Mouse (Mus musculus) forebrain, embryonic 16.5 days (tissue): ENCODE results near the gene Map3k5. TPM values are rescaled to one million over a fixed set of nuclear protein-coding genes. Genes with fewer than 3 reads are reported as not detected.
A peak's percentile ranks its signal among the peaks of the same experiment; 100 is the strongest.

ENCODE experiments used
- ATAC-seq: fragments of 200-750 bp; cut with Nextera tagmentation; 2 replicates; pipeline ENCODE4 v1.8.0; 2017; ENCODE audit warnings: mild to moderate bottlenecking, moderate library complexity
- H3K27ac ChIP-seq: fragments of 300-500 bp; sonication (generic); 2 replicates; pipeline ENCODE4 v1.5.1; 2014; ENCODE audit warnings: low read length, control low read depth
- H3K27me3 ChIP-seq: fragments of 300-500 bp; sonication (generic); replicated peaks from 2 replicates; pipeline ENCODE4 v1.6.1; 2014; ENCODE audit warnings: low read length; ENCODE audit not compliant: control insufficient read depth, insufficient read depth
- H3K36me3 ChIP-seq: fragments of 300-500 bp; sonication (generic); 2 replicates; pipeline ENCODE4 v1.6.1; 2014; ENCODE audit not compliant: control insufficient read depth, insufficient read depth
- H3K4me1 ChIP-seq: fragments of 300-500 bp; sonication (generic); replicated peaks from 2 replicates; pipeline ENCODE4 v1.6.1; 2014; ENCODE audit warnings: low read length; ENCODE audit not compliant: control insufficient read depth, insufficient read depth
- H3K4me2 ChIP-seq: fragments of 300-500 bp; sonication (generic); 2 replicates; pipeline ENCODE4 v1.6.1; 2014; ENCODE audit warnings: mild to moderate bottlenecking, low read length, control low read depth
- H3K4me3 ChIP-seq: fragments of 300-500 bp; sonication (generic); replicated peaks from 2 replicates; pipeline ENCODE4 v1.5.1; 2014; ENCODE audit warnings: mild to moderate bottlenecking, low read length, control low read depth
- H3K9ac ChIP-seq: fragments of 300-500 bp; sonication (generic); replicated peaks from 2 replicates; pipeline ENCODE4 v1.6.1; 2014; ENCODE audit warnings: low read depth, low read length, control low read depth
- H3K9me3 ChIP-seq: fragments of 300-500 bp; sonication (generic); 2 replicates; pipeline ENCODE4 v1.6.1; 2016; ENCODE audit warnings: low read length; ENCODE audit not compliant: control insufficient read depth
- WGBS: fragments of 180-500 bp; shearing (Covaris S2); extraction: QIAGEN DNeasy Blood & Tissue Kit; methylation state at CpG from one replicate; pipeline ENCODE4 v1.1.7; 2014; 5-methylcytosine and 5-hydroxymethylcytosine counted together
- polyA plus RNA-seq: library from polyadenylated mRNA; unstranded; fragments of >200 nt; fragmentation: Nextera tagmentation; extraction: Ambion mirVana; gene quantifications from 2 replicates; pipeline ENCODE4 v1.2.1, GENCODE M21; 2015

Map3k5 gene
- polyA plus RNA-seq, 1 experiment from 2014 or later = 0.84 TPM

GRCm38 (mm10) chr10:20171756-20172155 is 237.5 kb downstream of the Map3k5 start:
- Histone ChIP-seq H3K36me3 (no peaks in the 10 kb centered on the region), H3K4me3 (no peak overlapping the region), H3K9me3 (no peaks in the 10 kb centered on the region), H3K27ac (no peak overlapping the region), H3K27me3 (no peaks in the 10 kb centered on the region), H3K9ac (no peak overlapping the region), H3K4me2 (no peak overlapping the region), H3K4me1 (peaks cover 14% of the 10 kb centered on the region)
- ATAC-seq = no peak
- WGBS = 51% methylated on average over 4 of the region's 4 CpGs

- H3K27me3 ChIP-seq = no peaks in the 10 kb centered on the region
- ATAC-seq = no peak
- H3K27ac ChIP-seq = no peak overlapping the region
- no peak overlapping the region for H3K4me3 ChIP-seq
- peaks cover 14% of the 10 kb centered on the region for H3K4me1 ChIP-seq
- H3K9ac ChIP-seq = no peak overlapping the region
- H3K36me3 ChIP-seq = no peaks in the 10 kb centered on the region
- H3K4me2 ChIP-seq = no peak overlapping the region
- H3K9me3 ChIP-seq = no peaks in the 10 kb centered on the region
- 81% methylated on average over 4 of the region's 4 CpGs for WGBS
Observed at GRCm38 (mm10) chr10:20173733-20174132, 239.5 kb downstream of the Map3k5 start.

DNA sequence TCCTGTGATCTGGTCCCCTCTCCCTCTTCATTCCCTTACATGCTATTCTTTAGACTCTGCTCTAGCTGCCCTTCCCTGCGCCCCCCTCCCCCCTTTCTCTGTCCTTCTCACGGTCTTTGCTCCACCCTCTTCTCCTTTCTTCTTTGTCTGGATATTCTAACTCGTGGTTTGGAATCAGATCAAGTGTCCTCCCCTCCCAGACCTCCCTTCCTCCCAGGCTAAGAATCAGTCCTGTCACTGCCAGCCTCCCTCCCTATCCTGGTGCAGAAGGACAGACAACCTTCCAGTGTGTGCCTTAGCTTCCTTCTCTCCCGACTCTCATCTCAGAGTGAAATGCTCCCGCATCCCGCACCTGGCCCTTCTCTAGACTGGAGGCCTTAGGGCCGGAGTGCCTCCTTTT is 241.8 kb downstream of the Map3k5 start:
- Histone ChIP-seq H3K9me3 (no peaks in the 10 kb centered on the region), H3K4me1 (peaks cover 2% of the 10 kb centered on the region), H3K9ac (no peak overlapping the region), H3K36me3 (no peaks in the 10 kb centered on the region), H3K27ac (no peak overlapping the region), H3K27me3 (no peaks in the 10 kb centered on the region), H3K4me2 (no peak overlapping the region), H3K4me3 (no peak overlapping the region)
- ATAC-seq = no peak
- 60% methylated on average over 7 of the region's 7 CpGs for WGBS

DNA sequence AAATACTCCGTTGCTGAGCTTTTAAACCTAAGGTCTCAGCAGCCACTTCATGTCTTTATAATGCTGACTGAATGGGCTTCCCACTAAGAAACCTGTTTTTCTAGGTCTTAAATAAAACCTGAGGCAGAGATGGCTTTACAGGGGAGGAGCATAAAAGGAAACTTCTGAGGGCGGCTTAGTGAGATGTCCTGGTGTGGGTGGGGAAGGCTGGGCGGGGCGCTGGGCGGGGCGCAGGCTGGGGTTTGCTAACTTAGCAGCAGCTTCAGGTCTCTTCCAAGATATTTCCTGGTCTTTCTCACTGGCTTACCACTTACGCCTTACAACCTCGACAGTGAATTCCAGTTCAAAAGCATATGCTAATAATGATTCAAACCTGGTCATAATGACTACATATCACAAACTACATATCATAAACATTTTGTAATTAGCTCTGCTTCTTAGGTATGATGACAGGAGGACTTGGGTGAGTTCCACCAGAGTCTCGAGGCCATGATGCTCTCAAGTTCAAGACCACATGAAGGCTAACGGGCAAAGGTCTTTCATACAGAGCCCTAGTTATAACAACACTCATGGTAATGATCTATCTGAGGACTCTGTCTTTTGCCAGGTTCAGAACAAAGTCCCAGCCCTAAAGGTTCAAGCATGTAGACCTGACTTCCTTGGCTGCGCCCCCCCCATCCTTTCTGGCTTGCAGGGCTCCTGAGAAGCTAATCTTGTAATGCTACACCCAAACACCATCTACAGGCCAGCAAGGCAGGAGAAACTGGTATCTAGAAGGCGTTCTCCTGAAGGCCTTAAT is 244.7 kb downstream of the Map3k5 start:
- Histone ChIP-seq H3K27ac (no peak overlapping the region), H3K9me3 (no peaks in the 10 kb centered on the region), H3K27me3 (no peaks in the 10 kb centered on the region), H3K4me1 (peaks cover 3% of the 10 kb centered on the region; the same call in 1 of the 2 replicates), H3K4me2 (no peak overlapping the region), H3K9ac (no peak overlapping the region), H3K4me3 (no peak overlapping the region), H3K36me3 (no peaks in the 10 kb centered on the region)
- 49% methylated on average over 12 of the region's 12 CpGs for WGBS
- no peak for ATAC-seq

DNA sequence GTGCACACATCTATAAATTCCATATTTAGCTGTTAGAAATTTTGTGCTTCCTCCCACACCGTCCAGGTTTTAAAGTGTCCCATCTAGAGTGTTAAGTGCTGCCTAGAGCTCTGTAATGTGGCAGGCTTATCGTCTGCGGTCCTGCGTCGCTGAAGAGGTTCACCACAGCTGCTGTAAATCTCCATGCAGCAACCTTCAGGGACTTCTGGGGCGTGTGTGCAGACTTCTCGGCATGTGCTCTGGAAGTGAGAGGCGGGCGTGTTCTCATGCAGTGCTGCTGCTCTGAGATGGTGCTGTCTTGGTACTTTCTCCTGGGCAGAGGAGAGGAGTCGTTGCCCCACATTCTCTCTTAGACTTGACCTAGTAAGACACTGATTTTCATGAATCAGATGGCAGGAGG is 246.9 kb downstream of the Map3k5 start:
- Histone ChIP-seq H3K4me3 (no peak overlapping the region), H3K4me2 (no peak overlapping the region), H3K36me3 (no peaks in the 10 kb centered on the region), H3K4me1 (peaks cover 3% of the 10 kb centered on the region; the same call in 1 of the 2 replicates), H3K27ac (no peak overlapping the region), H3K9me3 (no peaks in the 10 kb centered on the region), H3K9ac (no peak overlapping the region), H3K27me3 (no peaks in the 10 kb centered on the region)
- WGBS = 62% methylated on average over 10 of the region's 10 CpGs
- no peak for ATAC-seq

DNA sequence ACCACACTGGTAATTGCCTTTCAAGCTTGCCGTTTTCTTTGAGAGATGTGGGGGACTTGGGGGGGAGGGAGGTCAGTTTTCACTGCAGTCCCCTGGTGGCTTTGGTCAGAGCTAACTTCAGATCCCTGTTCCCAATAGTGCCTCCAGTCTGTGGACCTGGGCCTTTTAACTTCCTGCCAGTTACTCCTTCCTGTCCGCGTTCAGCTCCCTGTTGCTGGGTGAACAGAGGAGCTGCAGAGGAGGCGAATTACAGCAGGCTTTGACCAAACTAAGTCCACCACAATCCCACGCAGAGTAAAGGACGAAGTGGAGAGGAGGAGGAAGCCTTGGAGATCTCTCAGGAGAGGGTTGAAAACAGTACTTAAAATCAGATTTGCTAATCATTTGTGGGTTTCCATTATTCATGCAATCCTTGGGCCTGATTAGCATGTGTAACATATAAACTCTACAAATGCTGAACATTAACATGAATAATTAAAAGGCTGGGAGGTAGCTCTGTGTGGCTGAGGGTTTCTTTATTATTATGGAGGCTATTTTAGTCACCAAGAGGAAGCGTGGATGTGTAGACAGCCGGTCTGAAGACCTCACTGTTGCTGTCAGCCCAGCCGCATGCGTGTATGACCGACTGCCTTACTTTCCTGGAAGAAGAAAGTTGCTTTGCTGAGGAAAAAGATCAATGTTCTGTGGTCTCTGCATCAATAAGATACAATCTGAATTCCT is 247.6 kb downstream of the Map3k5 start:
- no peaks in the 10 kb centered on the region for H3K36me3 ChIP-seq
- no peak overlapping the region for H3K27ac ChIP-seq
- 37% methylated on average over 11 of the region's 11 CpGs for WGBS
- 0 out of 2 replicates have a peak, but pooled peaks have one; percentile 40 for ATAC-seq
- no peak overlapping the region for H3K9ac ChIP-seq
- H3K27me3 ChIP-seq = no peaks in the 10 kb centered on the region
- H3K4me2 ChIP-seq = no peak overlapping the region
- H3K9me3 ChIP-seq = no peaks in the 10 kb centered on the region
- H3K4me3 ChIP-seq = no peak overlapping the region
- peaks cover 3% of the 10 kb centered on the region; the same call in 1 of the 2 replicates for H3K4me1 ChIP-seq

GRCm38 (mm10) chr10:20184326-20184725 is 250.1 kb downstream of the Map3k5 start:
- Histone ChIP-seq H3K4me3 (no peak overlapping the region), H3K9me3 (no peaks in the 10 kb centered on the region), H3K36me3 (no peaks in the 10 kb centered on the region), H3K27ac (no peak overlapping the region), H3K27me3 (no peaks in the 10 kb centered on the region), H3K4me1 (peaks cover 3% of the 10 kb centered on the region; the same call in 1 of the 2 replicates), H3K4me2 (no peak overlapping the region), H3K9ac (no peak overlapping the region)
- WGBS = 86% methylated on average over 4 of the region's 4 CpGs
- no peak for ATAC-seq

GRCm38 (mm10) chr10:20185264-20185663 is 251.0 kb downstream of the Map3k5 start:
- Histone ChIP-seq H3K4me3 (no peak overlapping the region), H3K9ac (no peak overlapping the region), H3K4me2 (no peak overlapping the region), H3K36me3 (no peaks in the 10 kb centered on the region), H3K27ac (no peak overlapping the region), H3K27me3 (no peaks in the 10 kb centered on the region), H3K4me1 (peaks cover 3% of the 10 kb centered on the region; the same call in 1 of the 2 replicates), H3K9me3 (no peaks in the 10 kb centered on the region)
- no peak for ATAC-seq
- WGBS = 86% methylated on average over 4 of the region's 4 CpGs

DNA sequence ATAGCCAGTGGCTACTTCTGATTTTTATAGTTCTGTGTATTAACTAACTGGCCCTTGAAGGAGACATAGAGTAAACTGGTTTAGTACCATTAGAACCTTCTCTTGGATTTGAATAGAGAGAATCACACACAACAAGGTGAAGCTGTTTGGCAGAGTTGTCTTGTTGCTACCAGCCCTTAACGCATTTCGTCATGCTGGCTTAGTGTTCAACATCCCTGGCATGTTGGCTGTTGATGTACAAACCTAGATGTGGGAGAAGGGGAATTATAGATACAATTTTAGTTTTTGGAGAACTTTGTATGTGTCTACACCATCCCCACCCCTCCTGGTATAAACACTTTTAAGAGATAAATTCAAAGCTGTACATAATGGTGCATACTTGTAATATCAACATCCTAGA is 251.5 kb downstream of the Map3k5 start:
- ATAC-seq = no peak
- Histone ChIP-seq H3K27ac (no peak overlapping the region), H3K4me2 (no peak overlapping the region), H3K36me3 (no peaks in the 10 kb centered on the region), H3K4me3 (no peak overlapping the region), H3K4me1 (peaks cover 3% of the 10 kb centered on the region; the same call in 1 of the 2 replicates), H3K27me3 (no peaks in the 10 kb centered on the region), H3K9ac (no peak overlapping the region), H3K9me3 (no peaks in the 10 kb centered on the region)
- 94% methylated on average over 2 of the region's 2 CpGs for WGBS
